Mouse (Mus musculus) CD4-positive, CD25-positive, alpha-beta regulatory T cell, adult 2 months (primary cell): ENCODE results near the gene Rasl12.

Experiments used
- DNase-seq: peaks from one replicate; pipeline ENCODE4 v3.0.0-alpha.2; 2012; ENCODE audit warnings: low read depth, low spot score

Rasl12 gene

GRCm38 (mm10) chr9:65398279-65398678 lies at the start of gene Rasl12:
Gene Rasl12 (plus strand): TSS chr9:65398506.
- DNase-seq = peak; percentile 53

GRCm38 (mm10) chr9:65353251-65353650 lies 45.1 kb upstream of the Rasl12 start:
- DNase-seq = no peak

DNA sequence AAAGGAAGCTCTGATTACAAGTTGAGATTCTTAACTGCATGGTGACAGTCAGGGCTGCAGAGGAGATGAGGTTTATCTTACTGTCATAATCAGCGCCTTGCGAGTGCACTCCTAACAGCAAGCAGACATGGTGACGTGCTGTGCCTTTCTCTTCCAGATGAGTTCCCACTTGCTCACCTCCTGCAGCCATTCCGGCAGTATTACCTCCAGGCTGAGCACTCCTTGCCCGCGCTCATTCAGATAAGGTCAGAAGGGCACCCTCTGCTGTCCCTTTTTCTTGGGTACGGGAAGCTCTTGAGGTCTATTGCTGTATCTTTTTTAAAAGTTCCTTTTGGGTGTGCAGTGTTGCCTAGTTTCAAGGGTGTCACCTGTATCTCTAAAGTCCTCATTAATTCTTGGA lies 41.7 kb upstream of the Rasl12 start:
- no peak for DNase-seq

DNA sequence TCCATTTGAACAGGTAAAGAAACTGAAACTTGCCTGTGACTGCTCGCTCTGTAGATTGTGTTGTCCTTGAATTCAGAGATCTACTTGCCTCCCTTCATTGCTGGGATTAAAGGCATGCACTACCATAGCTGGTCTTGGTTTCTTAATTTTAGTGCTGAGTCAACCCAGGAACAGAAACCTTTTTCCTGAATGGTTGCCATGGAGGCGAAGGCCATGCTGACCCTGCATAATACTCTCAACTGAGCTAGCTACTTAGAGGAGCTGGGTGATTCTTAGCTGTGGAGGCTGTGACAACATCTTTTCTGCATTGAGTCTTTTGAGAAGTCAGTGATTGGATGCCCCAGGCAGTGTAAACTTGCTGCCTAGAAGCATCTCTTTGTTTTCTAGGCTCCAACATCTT lies 41.3 kb upstream of the Rasl12 start:
- DNase-seq = no peak

GRCm38 (mm10) chr9:65358956-65359480 lies 39.3 kb upstream of the Rasl12 start:
- DNase-seq = no peak

DNA sequence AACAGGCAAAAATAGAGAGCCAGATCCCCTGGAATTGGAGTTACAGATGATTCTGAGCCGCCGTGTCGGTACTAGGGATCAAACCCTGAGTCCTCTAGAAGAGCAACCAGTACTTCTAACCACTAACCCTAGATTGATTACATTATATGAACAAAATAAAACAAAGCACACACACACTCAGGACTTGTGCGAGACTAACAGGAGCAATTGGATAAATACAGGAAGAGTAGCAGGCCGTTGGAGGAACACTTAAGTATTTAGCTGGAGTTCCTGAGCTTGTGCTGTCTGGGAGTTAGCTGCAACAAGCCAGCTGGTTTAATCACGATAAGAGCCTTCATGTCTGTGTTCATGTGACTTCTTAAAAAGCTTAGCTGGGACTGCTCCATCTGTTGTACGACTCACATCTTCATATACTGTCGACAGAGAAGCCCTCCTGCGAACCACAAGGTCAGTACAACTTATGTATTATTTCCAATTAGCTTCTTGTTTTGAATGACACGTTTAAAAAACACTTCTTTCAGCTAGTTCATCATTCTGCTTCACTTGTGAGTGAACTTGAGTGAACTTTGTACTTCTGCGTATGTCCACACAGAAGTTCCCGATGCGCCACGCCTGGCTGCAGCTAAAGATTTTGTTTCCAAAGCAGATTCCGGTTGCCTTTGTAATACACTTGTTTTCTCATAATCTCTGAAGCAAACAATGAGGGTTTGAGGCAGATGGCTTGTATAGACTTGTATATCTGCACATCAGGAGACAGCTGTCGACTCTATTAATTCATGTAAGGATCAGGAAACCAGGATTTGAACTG lies 37.5 kb upstream of the Rasl12 start, which contains the start of gene Ubap1l:
TSS of gene Ubap1l (plus strand) at position 401 of the 808 bp plus-strand sequence.
- no peak for DNase-seq

GRCm38 (mm10) chr9:65363684-65364083 lies 34.6 kb upstream of the Rasl12 start:
- DNase-seq = no peak

- DNase-seq = no peak
Observed at GRCm38 (mm10) chr9:65365721-65366120, 32.6 kb upstream of the Rasl12 start.

DNA sequence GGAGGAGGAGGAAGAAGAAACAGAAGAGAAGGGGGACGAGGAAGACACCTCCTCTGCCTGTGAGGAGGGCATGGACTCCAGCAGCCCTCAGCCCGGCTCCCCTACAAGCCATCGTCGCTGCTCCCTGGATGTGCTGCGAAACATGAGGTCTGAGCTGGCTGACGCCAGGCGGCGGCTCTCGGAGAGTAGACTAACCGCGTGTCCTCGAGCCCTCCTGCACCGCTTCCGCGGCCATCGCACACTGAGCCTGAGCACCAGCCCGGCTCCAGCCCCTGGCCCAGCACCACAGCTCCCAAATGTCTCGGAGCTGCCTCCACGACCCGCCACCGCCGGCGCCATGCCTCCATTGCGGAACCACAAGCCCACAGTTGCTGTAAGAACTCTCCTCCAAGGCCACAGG lies 26.6 kb upstream of the Rasl12 start:
- DNase-seq = no peak

GRCm38 (mm10) chr9:65372449-65372848 lies 25.9 kb upstream of the Rasl12 start:
- DNase-seq = peak; percentile 33

- no peak for DNase-seq
Observed at GRCm38 (mm10) chr9:65374468-65375162, 23.7 kb upstream of the Rasl12 start.

- DNase-seq = no peak
Observed at GRCm38 (mm10) chr9:65375163-65375934, 23.0 kb upstream of the Rasl12 start.

GRCm38 (mm10) chr9:65381017-65381590 lies 17.2 kb upstream of the Rasl12 start:
- no peak for DNase-seq

- DNase-seq = no peak
Observed at GRCm38 (mm10) chr9:65382031-65382750, 16.1 kb upstream of the Rasl12 start.

DNA sequence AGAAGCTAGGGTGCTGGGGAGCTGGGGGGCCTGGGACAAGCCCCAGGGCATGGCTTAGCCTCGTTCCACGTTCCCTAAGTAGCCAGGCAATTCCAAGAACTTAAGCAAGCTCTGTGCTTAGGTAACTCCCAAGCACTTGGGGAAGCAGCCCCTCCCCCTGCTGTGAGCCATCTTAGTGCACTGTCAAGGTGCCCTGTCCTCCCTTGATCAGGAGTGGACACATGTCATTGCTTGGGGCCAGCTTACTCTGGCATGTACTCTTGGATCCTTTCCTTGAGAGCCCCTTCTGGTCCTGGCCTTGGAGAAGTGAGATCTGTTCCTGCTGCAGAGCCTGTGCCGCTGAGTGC lies 15.6 kb upstream of the Rasl12 start:
- no peak for DNase-seq

DNA sequence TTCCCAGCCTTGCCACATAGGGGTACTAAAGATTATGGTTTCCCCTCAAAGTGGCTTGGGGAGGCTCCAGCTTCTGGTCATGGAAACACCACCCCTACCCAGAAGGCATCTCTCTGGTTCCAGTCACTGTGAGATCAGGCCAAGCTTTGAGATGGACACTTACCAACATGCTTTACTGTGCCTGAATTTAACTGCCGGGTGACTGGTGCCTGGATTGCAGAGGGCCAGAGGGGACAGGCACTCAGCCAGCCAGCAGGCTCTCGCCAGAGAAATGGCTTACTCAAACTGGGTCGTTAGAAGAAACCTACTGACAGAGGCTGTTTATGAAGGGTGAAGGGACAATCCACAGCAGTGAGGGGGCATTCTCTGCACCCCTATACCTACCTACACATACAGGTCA lies 14.0 kb upstream of the Rasl12 start:
- DNase-seq = no peak

DNA sequence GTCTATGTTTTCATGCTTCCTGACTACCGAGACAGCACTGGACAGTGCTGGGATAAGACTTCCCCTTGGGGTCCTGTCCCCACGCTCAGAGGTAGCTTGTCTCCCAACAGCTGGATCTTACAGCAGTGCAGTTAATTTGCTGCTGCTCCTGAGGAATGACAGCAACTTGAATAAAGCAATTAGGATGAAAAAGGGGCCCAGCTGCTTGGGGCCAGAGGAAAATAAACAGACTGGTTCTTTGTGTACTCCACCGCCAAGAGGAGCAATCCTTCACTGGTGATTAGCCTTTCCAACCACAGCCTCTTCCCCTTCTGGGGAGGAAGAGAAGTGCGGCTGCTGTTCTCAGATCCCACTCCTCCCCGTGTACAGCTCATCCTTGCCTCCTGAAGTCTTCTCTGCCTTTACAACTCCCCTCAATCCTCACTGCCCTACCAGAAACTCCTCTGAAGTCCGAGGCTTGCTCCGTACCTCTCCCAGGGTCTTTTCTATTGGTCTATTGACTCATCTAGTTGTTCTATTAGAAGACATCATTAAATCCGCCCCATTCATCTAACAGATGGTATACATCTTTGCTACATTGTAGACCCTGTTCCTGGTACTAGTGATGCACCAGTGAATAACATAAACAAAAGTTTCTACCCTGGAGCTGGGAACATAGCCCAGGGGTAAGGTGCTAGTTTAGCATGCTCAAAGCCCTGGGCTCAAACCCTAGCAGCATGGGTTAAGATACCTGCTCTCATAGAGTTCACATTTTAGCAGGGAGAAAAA lies 11.7 kb upstream of the Rasl12 start:
- no peak for DNase-seq

- DNase-seq = peak; percentile 4
Observed at GRCm38 (mm10) chr9:65390752-65391612, 7.3 kb upstream of the Rasl12 start.

- no peak for DNase-seq
Observed at GRCm38 (mm10) chr9:65391613-65391964, 6.7 kb upstream of the Rasl12 start, which contains the start of gene Kbtbd13. Gene Kbtbd13 (minus strand): TSS chr9:65391652.
